Mouse (Mus musculus): ENCODE results near the gene Dpp6.

- TF ChIP-seq CTCF (IDR thresholded peaks at IDR 0.05; ENCODE audit: extremely low read depth, insufficient read depth, low read length) (no peak), POLR2A (IDR thresholded peaks at IDR 0.05; ENCODE audit: extremely low read depth, insufficient read depth, low read length) (no peak)
Measured at GRCm38 (mm10) chr5:27037796-27038195, 220.8 kb downstream of the Dpp6 start.

Data from cortical plate, adult 2 months (tissue).